Mouse (Mus musculus) stomach, embryonic 16.5 days (tissue): ENCODE measurements around the gene Pias4. TPM values are rescaled to one million over a fixed set of nuclear protein-coding genes. Genes with fewer than 3 reads are reported as not detected.

Experiments used
- microRNA-seq: library from miRNA; unstranded; fragments of <30 nt; microRNA quantifications from one replicate; pipeline ENCODE4, GENCODE M21; 2016
- polyA plus RNA-seq: library from polyadenylated mRNA; unstranded; fragments of >200 nt; fragmentation: Nextera tagmentation; extraction: Ambion mirVana; gene quantifications from 2 replicates; pipeline ENCODE4 v1.2.1, GENCODE M21; 2015

Pias4 gene
- polyA plus RNA-seq, 1 experiment from 2014 or later: 34.8 TPM

Small RNA genes within 50 kb of the gene (microRNA-seq; reads per million reads assigned to microRNA genes)
- gene Mir5615-1 (not detected), gene Mir5615-2 (not detected)

Other genes with a start within 250 kb of the Pias4 start
- gene Lmnb2, start 249.7 kb downstream of the Pias4 start, polyA plus RNA-seq: 43.4 and 43.9 TPM in 2 replicates
- 34.8 and 40.9 TPM in 2 replicates for gene Gadd45b, start 237.8 kb downstream of the Pias4 start, polyA plus RNA-seq
- gene Gng7, start 153.0 kb downstream of the Pias4 start, polyA plus RNA-seq: 5.2 and 6.1 TPM in 2 replicates
- gene Diras1, start 142.3 kb downstream of the Pias4 start, polyA plus RNA-seq: 0.49 and 0.57 TPM in 2 replicates
- gene Slc39a3, start 130.5 kb downstream of the Pias4 start, polyA plus RNA-seq: 18.2 and 20.9 TPM in 2 replicates
- 163 and 167 TPM in 2 replicates for gene Sgta, start 107.7 kb downstream of the Pias4 start, polyA plus RNA-seq
- gene Thop1, start 97.9 kb downstream of the Pias4 start, polyA plus RNA-seq: 55.4 and 64.4 TPM in 2 replicates
- 14.5 and 18.9 TPM in 2 replicates for gene Creb3l3, start 69.0 kb downstream of the Pias4 start, polyA plus RNA-seq
- gene Map2k2, start 62.0 kb downstream of the Pias4 start, polyA plus RNA-seq: 143 and 145 TPM in 2 replicates
- 36.6 and 47.4 TPM in 2 replicates for gene Zbtb7a, start 32.7 kb downstream of the Pias4 start, polyA plus RNA-seq
- 533 and 575 TPM in 2 replicates for gene Eef2, start 8.7 kb upstream of the Pias4 start, polyA plus RNA-seq
- gene Dapk3, start 15.1 kb upstream of the Pias4 start, polyA plus RNA-seq: 30.5 and 32.4 TPM in 2 replicates
- gene 4930442H23Rik, start 15.9 kb upstream of the Pias4 start, polyA plus RNA-seq: not detected in 2 replicates
- gene Nmrk2, start 34.1 kb upstream of the Pias4 start, polyA plus RNA-seq: 0.57 TPM in 1 of 2 replicates, not detected in the other
- 1.5 TPM in 2 replicates for gene Atcay, start 62.9 kb upstream of the Pias4 start, polyA plus RNA-seq
- 5.3 and 5.9 TPM in 2 replicates for gene Zfr2, start 65.2 kb upstream of the Pias4 start, polyA plus RNA-seq
- 3.6 and 4.2 TPM in 2 replicates for gene Matk, start 85.0 kb upstream of the Pias4 start, polyA plus RNA-seq
- gene Mrpl54, start 99.0 kb upstream of the Pias4 start, polyA plus RNA-seq: 197 and 220 TPM in 2 replicates
- gene Apba3, start 99.0 kb upstream of the Pias4 start, polyA plus RNA-seq: 61.6 and 66.9 TPM in 2 replicates
- gene Tjp3, start 123.7 kb upstream of the Pias4 start, polyA plus RNA-seq: 29.1 and 35.7 TPM in 2 replicates
- gene Pip5k1c, start 125.0 kb upstream of the Pias4 start, polyA plus RNA-seq: 40.8 and 41.8 TPM in 2 replicates
- gene Cactin, start 153.2 kb upstream of the Pias4 start, polyA plus RNA-seq: 22.4 and 26.7 TPM in 2 replicates
- 28.1 and 31.5 TPM in 2 replicates for gene Tbxa2r, start 160.8 kb upstream of the Pias4 start, polyA plus RNA-seq
- 0.05 TPM in 1 of 2 replicates, not detected in the other for gene Gipc3, start 175.3 kb upstream of the Pias4 start, polyA plus RNA-seq
- 67.7 and 70.2 TPM in 2 replicates for gene Hmg20b, start 182.6 kb upstream of the Pias4 start, polyA plus RNA-seq
- 7.3 and 8.6 TPM in 2 replicates for gene Mfsd12, start 189.6 kb upstream of the Pias4 start, polyA plus RNA-seq
- 2.9 and 3.0 TPM in 2 replicates for gene 4930404N11Rik, start 197.9 kb upstream of the Pias4 start, polyA plus RNA-seq
- gene Fzr1, start 210.6 kb upstream of the Pias4 start, polyA plus RNA-seq: 69.2 and 79.0 TPM in 2 replicates
- 77.4 and 79.6 TPM in 2 replicates for gene Dohh, start 216.5 kb upstream of the Pias4 start, polyA plus RNA-seq
- gene Gm48551, start 216.5 kb upstream of the Pias4 start, polyA plus RNA-seq: 3.0 and 3.8 TPM in 2 replicates
- 1.3 and 1.5 TPM in 2 replicates for gene Gm48552, start 221.1 kb upstream of the Pias4 start, polyA plus RNA-seq
- 61.8 and 65.3 TPM in 2 replicates for gene Smim24, start 225.1 kb upstream of the Pias4 start, polyA plus RNA-seq